Mouse (Mus musculus): Measurements from ENCODE around the gene Orai1.

Gene Orai1

DNA sequence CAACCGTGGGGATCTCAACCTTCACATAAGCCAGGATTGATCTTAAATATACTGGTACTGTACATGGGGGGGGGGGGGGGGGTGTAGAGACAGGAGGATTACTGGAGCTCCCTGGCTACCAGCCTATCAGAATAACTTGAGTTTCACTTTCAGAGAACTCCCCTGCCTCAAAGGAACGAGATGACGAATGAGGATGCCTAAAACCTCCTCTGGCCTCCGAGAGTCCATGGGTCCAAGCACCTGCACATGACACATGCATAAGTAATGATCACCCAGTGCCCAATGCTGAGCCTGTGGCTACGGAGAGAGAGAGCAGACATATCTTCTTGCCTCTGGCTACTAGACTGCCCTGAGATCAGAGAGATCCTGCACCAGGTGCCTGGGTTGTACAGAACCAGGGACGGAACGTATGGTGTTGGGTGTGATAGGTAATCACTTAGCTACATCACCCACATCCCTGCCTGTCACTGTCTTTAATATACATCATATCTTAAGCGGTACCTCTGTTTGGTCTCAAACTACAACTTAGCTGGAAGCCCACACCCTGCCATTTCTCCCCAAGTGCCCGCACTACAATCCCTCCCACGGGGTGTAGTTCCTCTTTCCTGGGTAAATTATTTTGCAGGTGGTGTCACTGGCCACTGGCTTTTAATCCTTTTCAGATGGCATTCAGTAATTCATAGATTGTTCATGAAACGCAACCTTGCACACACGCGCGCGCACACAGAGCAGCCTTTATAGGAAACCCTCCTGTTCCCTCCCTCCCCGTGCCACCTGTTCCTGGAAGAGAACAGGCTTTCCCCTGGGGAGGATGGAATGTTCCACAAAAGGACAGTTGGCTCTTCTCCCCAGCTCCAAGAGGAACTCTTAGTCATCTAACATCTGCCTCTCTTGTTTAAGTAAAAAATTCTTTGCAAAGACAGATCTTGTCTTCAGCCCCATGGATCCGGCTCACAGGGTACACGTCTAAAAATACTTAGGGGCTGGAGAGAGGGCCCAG is 17.4 kb upstream of the Orai1 start:
- no peak for DNase-seq

DNA sequence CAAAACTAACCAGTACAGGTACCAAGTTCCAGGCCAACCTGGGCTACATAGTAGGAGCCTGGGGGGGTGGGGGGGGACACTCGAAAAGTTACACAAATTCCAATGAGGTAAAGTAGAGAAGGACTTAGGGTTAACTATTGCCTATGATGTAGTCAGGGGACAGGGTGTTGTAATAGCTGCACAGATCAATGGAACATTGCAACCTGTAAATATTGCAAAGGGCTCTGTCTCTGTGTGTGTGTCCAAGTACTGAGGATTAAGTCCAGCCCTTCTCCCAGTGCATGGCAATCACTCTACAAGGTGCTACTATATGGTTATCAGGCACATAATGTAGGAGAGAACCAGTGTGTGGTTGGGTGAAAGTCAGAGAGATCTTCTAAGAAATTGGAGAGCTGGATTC is 14.0 kb upstream of the Orai1 start:
- DNase-seq = no peak

DNA sequence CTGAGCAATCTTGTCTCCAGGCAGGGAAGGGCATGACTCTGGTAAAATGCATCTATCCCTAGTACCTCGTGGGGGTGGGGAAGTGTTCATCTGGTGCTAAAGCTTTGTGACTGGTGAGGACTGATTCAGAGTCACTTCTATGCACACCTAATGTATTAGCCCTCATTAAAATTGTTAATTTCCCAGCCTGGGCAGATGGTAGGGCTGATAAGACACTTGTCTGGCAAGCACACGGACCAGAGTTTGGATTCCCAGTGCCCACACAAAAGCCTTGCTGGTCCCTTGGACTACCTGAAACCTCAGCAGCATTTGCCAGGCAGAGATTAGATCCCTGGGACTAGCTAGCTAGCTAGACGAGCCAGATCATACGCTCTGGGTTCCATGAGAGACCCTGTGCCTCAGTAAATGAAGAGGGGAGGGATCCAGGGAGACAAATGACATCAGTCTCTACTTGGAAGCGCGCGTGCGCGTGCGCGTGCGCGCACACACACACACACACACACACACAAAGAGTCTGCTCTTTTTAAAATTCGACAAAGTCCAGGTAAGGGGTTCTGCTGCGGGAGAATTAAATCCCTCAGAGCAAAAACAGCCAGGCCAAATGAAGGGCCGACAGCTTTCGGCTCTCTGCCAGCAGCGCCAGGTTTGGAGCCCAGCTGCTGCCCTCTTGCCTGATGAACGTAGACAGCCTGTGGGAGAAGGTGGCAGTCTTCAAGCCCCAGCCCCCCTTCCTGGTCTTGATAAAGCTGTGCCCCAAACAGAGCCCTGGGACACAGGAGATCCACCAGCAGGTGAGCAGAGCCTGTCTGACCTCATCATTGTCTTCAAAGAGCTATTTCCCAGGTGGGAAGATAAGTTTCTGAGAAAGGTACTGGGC is 8.9 kb upstream of the Orai1 start:
- no peak for DNase-seq

DNA sequence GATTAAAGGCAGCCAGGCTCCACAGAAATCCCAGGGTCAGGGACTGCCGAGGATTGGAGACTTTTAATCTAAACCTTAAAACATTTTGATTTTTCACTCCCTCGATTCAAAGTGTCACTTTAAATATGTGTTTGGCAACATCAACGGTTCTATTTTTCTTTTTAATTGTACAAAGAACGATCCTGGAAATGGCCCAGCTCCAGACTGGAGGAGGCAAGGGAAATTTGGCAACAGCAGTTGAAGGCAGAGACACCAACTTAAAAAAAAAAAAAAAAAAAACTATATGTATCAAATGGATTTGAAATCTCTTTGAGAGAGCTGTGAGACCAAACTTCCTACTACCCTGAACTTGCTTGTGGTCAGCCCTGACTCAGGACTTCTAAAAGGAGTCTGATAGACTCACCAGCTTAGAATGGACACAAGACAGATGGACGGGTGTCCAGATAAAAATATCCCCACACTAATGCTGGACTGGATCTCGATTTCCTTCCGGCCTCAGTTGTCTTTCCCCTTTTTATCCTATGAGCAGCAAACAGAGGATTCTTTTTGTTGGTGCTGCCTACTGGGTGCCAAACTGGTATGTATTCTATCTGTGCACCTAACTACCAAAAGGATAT is 5.9 kb upstream of the Orai1 start:
- DNase-seq = no peak

DNA sequence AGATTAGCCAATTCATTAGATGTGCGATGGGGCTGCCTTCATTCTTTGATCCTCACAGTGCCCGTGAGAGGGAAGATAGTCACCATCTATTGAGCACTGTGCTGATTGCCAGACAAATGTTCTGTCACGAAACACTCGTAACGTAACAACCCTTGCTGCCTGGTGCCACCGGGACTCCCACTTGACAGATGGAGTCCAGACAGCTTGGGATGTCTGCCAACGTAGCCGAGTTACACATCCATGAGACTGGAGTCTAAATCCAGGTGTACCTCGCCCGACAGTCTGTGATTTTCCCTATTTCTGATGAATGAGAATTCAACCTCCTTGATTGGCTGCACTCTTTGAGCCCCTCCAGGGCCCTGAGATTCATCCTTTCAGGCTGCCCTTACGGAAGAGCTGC is 5.0 kb upstream of the Orai1 start:
- no peak for DNase-seq

DNA sequence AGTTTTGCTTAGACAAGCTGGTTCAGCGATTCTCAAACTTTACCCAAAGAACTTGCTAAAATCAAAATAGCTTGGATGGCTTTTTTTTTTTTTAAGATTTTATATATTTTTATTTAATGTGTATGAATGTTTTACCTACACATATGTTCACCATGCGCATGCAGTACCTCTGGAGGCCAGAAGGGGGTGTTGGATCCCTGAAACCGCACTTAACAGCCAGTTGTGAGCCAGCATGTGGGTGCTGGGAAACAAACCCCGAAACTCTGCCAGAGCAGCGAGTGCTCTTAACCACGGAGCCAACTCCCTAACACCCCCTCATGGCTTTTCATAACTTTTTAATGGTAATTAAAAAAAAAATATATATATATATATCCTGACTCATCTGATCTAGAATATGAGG is 4.1 kb upstream of the Orai1 start:
- no peak for DNase-seq

DNA sequence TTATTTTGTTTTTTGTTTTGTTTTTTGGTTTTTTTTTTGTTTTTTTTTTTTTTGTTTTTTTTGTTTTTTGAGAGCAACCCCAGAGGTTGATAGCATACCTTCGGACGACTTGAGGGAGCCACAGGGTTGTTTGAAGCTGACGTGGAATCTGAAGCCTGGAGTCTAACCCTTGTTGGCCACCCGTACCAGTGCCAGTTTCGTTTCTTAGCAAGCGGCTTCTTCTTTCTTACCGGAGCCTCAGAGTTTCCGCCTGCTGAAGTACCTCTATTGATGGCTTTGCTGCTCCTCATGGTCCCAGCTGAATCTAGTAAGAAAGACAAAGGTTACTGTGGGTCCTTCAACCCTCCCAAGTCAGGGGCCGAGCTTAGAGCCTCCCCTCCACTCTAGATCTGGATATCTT is 3.2 kb upstream of the Orai1 start:
- no peak for DNase-seq

DNA sequence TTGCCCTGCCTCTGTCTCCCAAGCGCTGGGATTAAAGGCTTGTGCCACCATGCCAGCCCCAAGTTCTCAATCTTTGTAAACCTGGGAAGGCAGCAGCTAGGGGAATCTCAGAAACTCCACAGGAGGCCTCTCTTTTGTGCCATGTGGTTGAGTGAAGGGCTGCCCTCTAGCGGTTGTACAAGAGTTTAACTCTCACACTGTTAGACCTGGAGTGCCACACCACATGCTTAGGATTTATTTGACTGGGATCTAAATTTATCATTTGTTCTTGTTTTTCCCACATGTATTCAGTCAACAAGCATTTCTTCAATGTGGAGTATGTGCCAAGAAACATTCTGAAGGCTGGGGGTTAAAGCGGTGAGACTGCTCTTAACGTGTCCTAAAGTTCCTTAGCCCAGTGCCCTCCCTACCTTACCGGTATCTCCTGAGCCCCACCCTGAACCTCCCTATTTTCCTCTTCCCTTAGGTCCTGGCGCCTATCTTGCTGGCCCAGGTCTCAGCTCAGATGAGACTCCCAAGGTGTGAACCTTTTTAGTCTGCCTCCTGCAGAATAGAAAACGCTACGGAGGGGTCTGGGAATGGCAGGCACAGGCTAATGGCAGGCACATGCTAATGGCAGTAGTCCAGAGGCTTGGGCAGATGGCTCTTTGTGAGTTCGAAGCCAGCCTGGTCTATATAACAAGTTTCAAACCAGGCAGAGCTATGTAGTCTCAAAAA is 1.1 kb upstream of the Orai1 start:
- peak; percentile 53 to 76 for DNase-seq

DNA sequence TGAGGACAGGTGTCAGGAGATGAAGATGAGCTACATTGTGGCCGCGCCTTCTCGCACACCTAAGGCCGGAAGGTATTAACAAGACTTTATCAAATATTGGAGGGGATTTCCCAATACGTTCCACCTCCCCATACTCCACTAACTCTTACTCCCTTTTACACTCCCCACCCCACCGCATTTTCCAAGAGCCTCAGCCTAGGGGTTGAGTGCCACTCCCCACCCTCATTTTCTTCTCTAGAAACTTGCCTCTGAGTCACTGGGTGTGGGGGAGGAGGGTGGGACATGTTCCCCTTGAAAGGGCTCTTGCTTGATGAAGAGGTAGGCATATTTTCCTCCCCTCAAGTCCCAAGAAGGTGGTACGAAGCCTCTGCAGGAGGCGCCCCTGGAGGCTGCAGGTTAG is 1.0 kb downstream of the Orai1 start:
- DNase-seq = peak; percentile 39 to 49

DNA sequence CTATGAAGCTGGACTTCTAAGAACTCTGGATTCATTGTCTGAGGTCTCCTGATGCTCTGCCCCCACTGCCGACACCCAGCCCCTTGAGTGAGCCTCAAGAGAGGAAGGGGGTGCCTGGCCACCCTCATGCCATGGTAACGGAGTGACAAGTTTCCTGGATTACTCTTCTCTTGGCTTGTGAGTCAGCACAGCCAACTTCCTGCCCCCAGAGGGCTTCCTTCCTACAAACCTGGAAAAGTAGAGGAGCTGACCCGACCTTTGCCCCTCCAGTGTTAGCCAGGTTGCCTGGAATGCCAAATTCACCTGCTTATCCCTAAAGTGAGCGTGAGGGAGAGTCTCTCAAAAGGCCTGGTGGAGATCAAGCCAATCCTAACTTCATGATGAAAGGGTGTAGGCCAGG is 2.6 kb downstream of the Orai1 start:
- peak; percentile 42 to 50 for DNase-seq

DNA sequence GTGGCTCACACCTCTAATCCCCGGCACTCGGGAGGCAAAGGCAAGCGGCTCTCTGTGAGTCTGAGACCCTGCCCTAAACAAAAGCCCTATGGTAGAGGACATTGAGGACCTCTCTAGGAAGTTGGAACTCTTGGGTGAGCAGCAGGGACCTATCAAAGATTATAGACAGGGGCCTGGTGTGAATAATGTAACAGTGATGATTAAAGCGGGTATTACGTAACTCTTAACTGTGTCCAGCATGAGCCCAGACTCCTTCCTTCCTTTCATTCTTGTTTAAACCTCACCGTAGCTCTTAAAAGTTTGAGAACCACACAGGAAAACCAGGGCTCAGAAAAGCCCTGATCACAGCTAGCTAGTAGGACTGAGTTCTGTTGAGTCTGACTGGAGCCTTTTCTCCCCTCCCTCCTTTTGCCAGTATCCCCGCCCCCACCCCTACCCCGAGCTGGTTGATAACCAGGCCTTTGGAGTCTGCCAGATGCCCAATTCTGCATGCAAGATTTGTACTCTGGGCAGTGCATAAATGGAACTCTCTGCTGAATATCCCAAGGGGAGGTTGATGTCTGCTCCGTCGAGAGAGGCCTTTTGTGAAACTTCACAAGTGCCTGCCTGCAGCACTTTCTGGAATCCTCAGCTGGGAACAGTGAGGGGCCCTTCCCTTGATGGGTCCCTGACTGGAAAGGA is 4.6 kb downstream of the Orai1 start:
- no peak for DNase-seq

DNA sequence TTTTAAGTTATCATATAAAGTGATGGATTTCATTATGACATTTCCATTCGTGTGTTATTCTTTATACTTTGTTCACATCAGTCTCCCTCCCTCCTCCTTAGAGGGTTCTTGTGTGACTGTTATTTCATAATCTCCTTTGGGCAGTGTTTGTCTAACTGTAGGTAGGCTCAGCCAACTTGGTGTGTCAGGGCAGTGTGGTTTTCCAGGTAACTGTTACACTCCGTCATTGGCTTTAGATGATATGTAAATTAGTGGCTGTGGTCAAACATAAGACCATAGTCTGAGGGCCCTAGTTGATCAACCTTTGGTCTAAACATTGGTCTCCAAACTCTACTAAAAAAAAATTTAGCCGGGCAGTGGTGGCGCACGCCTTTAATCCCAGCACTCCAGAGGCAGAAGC is 5.6 kb downstream of the Orai1 start:
- no peak for DNase-seq

DNA sequence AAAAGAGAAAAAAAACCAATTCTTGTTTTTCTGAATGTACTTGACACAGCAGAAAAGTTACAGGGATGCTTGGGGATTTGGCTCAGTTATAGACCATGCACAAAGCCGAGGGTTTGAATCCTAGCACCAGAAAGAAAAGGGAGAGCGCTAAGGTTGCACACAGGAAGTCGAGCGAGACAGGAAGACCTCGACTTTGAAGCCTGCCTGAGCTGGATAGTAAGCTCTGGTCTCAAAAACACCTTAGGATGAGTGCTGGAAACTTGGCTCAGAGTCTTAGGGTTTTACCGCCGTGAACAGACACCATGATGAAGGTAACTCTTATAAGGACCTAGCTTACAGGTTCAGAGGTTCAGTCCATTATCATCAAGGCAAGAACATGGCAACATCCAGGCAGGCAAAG is 6.6 kb downstream of the Orai1 start:
- DNase-seq = no peak

DNA sequence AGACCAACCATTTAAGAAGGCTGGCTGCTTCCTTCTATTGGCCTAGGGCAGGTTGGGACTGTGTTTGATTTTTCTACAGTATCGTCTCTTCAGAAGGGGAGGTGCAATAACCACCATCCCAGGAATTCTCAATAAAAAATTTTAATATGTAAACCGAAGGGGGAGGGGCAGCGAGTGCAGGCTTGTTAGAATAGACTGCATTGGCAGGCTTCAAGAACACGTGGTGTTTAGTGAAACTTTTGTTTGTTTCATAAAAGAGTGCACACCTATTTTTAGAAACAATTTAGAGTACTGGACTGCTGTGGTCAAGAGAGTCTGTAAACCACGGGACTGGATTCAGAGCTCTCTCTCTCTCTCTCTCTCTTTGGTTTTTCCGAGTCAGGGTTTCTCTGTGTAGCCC is 8.2 kb downstream of the Orai1 start:
- DNase-seq = peak in 1 of 2 experiments; percentile 29

DNA sequence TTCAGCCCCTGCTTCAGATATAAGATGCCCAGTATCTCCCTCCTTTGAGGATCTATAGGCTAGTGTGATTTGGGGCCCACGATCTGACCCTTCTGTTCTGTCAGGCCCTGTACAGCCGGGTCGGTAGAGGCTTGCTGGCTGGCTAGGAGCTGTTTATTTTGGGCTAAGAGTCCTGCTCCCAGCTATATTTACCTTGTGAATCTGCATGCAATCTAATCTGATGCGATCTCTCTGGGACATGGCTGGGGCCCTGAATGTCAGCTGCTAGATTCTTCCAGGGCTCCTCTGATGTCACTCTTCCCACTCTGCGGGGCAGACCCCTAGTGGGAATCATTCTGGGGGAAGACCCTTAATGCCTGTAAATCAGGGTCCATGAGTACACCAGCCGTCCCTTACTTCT is 9.4 kb downstream of the Orai1 start:
- no peak for DNase-seq

DNA sequence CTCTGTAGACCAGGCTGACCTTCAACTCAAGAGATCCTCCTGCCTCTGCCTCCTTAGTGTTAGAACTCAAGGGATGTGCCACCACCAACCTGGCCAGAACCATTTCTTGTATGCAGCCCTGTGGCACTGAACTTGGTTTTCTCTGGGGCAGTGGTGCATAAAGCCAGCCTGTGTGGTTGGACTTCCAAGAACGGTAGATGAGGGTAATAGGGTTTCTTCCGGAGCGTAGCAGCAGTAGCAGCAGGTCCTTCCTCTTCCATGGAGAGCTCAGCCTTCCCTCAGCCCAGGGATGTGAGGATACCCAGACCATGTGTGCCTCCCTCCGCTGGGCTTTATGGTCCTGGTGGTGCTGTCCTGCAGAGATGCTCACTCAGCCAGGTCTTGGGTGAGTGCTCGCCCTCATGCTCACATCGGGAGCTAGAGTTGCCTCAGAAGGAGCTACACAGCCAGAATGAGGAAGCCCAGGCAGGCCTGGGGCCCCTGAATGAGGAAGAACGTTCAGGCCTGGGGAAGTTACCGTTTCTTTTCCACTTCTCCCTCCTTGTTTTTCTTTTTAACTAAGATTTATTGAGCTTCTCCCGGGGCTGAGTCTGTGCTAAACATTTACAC is 10.2 kb downstream of the Orai1 start:
- peak; percentile 56 to 61 for DNase-seq

DNA sequence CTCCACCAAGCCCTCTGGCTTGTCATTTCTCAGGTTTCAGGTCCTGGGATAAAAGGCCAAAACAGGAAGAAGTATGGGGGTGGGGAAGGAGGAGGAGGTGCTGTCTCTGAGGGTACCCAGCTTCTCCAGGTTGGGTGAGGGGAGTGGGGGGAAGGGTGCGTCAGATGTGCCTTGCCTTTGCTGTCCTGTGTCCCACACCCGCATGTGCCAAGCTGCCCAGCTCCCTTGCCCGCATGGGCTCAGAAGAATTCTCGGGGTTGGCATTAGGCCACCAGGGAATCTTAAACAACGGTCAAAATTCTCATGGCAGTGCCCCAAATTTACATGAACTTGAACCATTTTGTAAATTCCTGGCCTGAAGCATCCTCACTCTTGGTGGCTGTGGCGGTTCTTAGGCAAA is 11.5 kb downstream of the Orai1 start:
- no peak for DNase-seq

DNA sequence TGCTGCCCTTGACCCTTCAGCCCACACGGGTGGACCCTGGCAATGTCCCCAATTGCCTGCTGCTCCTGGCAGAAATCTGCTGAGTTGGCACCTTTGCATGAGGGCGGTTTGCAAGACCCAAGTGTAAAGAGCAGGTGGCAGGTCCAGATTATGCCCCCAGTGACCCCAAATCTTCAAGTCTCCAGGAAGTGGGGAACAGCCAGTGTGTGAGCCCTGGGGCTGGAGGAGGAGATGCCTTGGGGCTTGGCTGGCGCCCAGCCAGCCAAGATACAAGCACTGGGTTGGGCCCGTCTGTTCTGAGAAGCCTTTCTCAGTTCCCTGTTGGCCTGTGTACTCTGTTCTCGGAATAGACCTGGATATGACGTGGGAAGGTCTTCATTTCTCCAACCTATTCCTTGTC is 12.6 kb downstream of the Orai1 start:
- DNase-seq = no peak

DNA sequence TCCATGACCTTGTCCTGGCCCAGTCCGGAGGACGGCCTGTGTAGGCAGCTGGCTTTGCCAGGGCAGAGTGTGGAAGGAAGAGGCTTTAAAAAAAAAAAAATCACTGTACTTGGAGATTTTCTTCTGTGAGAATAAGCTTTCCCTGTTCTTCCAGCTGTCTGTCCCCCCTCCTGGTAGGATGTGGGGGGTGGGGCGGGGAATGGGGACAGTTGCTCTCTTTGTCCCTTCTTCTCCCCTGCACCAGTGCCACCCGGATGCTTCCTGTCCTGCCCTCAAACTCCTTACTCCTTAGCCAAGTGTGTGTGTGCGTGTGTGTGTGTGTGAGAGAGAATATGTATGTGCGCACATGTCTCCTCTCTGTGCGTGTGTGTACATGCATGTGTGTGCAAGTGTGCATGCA is 14.9 kb downstream of the Orai1 start:
- no peak for DNase-seq

DNA sequence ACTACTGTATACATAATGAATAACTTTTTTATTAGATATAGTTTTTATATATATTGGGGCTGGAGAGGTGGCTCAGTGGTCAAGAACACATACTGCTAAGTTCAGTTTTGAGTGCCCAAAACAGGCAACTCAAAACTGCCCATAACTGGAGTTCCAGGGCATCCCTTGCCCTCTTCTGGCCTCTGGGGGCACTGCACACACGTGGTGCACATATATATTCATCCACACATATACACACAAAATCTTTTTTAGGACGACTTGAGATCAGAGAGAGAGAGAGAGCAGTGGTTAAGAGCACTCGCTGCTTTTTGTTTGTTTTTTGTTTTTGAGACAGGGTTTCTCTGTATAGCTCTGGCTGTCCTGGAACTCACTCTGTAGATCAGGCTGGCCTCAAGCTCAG is 16.4 kb downstream of the Orai1 start:
- DNase-seq = no peak

DNA sequence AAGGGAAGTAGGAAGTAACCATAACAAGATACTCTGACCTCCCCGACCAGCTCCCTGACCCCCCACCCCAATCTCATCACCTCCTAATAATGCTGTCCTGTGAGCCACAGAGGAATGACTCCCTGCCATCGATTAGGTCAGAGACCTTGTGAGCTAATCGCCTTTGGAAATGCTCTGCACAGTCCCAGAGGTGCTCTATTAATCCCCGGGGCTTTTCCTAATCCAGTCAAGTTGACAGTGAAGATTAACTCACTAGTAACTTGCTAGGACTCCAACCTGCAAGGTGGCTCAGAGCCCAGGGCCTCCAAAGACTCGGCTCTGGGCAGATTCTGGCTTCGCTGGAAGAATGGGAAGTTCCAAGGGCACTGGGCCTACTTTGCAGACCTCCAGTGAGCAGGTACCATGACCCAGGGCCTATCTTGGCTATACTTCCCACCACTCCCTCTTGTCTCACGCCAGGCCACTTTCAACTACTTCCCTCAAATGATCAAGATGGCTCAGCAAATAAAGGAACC is 18.8 kb downstream of the Orai1 start:
- DNase-seq = no peak

Measured in lung, postnatal 4 days (tissue).